Mouse (Mus musculus) intestine, embryonic 16.5 days (tissue): ENCODE data around the gene Rarres1. TPM values are rescaled to one million over a fixed set of nuclear protein-coding genes. Genes with fewer than 3 reads are reported as not detected.

Experiments
- ATAC-seq: fragments of 200-750 bp; cut with Nextera tagmentation; 2 replicates; pipeline ENCODE4 v1.8.0; 2017; ENCODE audit warnings: moderate TSS enrichment, moderate library complexity
- H3K27ac ChIP-seq: fragments of 300-500 bp; sonication (generic); 2 replicates; pipeline ENCODE4 v1.5.1; 2014; ENCODE audit warnings: mild to moderate bottlenecking, low read length
- H3K27me3 ChIP-seq: fragments of 300-500 bp; sonication (generic); replicated peaks from 2 replicates; pipeline ENCODE4 v1.6.1; 2014; ENCODE audit warnings: low read length, control low read depth, mixed read lengths; ENCODE audit not compliant: control insufficient read depth, insufficient read depth
- H3K36me3 ChIP-seq: fragments of 300-500 bp; sonication (generic); 2 replicates; pipeline ENCODE4 v1.6.1; 2014; ENCODE audit warnings: low read length, control low read depth; ENCODE audit not compliant: control insufficient read depth, insufficient read depth
- H3K4me1 ChIP-seq: fragments of 300-500 bp; sonication (generic); 2 replicates; pipeline ENCODE4 v1.6.1; 2014; ENCODE audit warnings: low read length, control low read depth, mixed read lengths; ENCODE audit not compliant: control insufficient read depth, insufficient read depth
- H3K4me2 ChIP-seq: fragments of 300-500 bp; sonication (generic); 2 replicates; pipeline ENCODE4 v1.6.1; 2014; ENCODE audit warnings: low read depth, low read length, control low read depth
- H3K4me3 ChIP-seq: fragments of 300-500 bp; sonication (generic); 2 replicates; pipeline ENCODE4 v1.5.1; 2014; ENCODE audit warnings: mild to moderate bottlenecking, low read length
- H3K9ac ChIP-seq: fragments of 300-500 bp; sonication (generic); 2 replicates; pipeline ENCODE4 v1.6.1; 2014; ENCODE audit warnings: low read depth, low read length
- H3K9me3 ChIP-seq: fragments of 300-500 bp; sonication (generic); 2 replicates; pipeline ENCODE4 v1.6.1; 2016; ENCODE audit warnings: low read length, control low read depth; ENCODE audit not compliant: control insufficient read depth
- WGBS: fragments of 180-500 bp; shearing (Covaris S2); extraction: QIAGEN DNeasy Blood & Tissue Kit; methylation state at CpG from one replicate; pipeline ENCODE4 v1.1.7; 2014; 5-methylcytosine and 5-hydroxymethylcytosine counted together
- polyA plus RNA-seq: library from polyadenylated mRNA; unstranded; fragments of >200 nt; fragmentation: Nextera tagmentation; extraction: Ambion mirVana; gene quantifications from 2 replicates; pipeline ENCODE4 v1.2.1, GENCODE M21; 2015

The Rarres1 gene
- polyA plus RNA-seq, 1 experiment from 2014 or later: 1.3 TPM

DNA sequence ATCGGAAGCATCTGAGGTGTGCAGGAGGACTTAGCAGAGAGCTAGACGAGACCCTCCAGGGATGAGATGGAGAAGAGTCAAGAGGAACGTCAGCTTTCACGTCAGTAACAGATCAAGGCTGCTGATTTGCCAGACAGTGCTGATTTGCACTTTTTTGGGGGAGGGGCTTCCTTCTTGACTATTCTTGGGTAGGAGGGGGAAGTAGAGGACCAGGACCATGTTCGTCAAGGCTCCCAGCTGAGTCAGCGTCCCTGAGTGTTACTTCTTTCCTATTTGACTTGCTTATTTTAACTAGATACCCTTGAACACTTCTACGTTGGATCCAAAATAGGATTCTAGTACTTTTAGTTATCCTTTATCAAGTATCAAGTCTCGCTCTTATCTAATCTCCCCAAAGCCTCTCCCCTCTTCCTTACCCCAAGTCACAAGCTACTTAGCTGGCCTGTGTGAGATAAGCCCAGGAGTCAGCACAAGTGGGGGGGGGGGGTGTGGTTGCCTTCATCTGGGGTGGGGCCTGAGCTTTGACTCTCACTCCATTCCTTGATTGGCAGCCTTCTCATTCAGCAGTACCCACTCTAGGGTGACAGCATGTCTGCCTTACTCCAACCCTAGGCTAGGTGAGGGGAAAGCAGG lies 16.4 kb downstream of the Rarres1 start:
- no peak for ATAC-seq
- WGBS: 90% methylated on average over 8 of the region's 8 CpGs
- H3K4me2 ChIP-seq: no peak overlapping the region

DNA sequence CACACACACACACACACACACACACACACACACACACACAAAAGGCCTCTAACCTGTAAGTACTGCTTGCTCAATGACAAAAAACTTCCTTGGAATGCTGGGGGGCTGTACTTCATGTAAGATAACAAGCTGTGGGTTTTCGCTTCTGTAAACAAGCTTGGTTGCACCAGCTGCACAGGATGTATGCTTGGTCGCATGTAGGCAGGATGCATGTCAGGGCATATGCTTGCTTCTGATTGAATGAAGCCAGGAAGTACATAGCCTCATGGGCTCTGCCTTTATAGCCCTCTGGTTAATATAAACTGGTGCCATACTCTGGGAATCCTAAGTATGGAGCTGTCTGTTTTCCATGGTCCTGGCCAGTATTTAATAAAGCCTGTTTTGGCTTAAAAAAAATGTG lies 17.3 kb downstream of the Rarres1 start:
- no peaks in the 10 kb centered on the region; the same call in 1 of the 2 replicates for H3K9me3 ChIP-seq
- no peak overlapping the region for H3K9ac ChIP-seq
- no peaks in the 10 kb centered on the region for H3K36me3 ChIP-seq
- WGBS: 68% methylated on average over 2 of the region's 2 CpGs
- no peaks in the 10 kb centered on the region for H3K4me1 ChIP-seq
- H3K4me2 ChIP-seq: no peak overlapping the region
- no peak overlapping the region for H3K4me3 ChIP-seq
- H3K27me3 ChIP-seq: no peaks in the 10 kb centered on the region
- no peak for ATAC-seq
- H3K27ac ChIP-seq: no peak overlapping the region

More for the DNA sequence above, 16.4 kb downstream of the Rarres1 start:
- H3K9ac ChIP-seq: no peak overlapping the region
- no peaks in the 10 kb centered on the region for H3K36me3 ChIP-seq
- no peak overlapping the region for H3K4me3 ChIP-seq
- no peak overlapping the region for H3K27ac ChIP-seq
- no peaks in the 10 kb centered on the region for H3K4me1 ChIP-seq
- H3K9me3 ChIP-seq: no peaks in the 10 kb centered on the region; the same call in 1 of the 2 replicates
- H3K27me3 ChIP-seq: no peaks in the 10 kb centered on the region

DNA sequence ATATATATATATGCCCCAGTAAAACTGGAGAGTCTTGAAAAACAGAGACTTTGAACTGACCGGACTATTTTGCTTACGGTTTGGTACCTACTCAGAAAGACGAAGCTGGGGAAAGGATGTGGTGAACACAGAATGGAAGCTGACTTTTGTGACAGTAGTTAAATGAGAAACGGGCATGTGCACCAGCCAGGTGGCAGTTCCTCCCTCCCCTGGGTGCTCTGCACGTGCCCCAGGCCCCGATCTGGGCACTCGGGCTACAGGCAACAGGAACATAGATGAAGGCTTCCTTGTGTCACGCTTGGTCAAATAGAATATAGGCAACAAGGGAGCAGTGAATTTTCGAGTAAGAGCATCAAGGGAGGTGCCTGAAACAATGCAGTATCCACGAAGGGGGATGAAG lies 19.0 kb downstream of the Rarres1 start:
- no peak overlapping the region for H3K4me2 ChIP-seq
- no peak for ATAC-seq
- H3K27ac ChIP-seq: no peak overlapping the region
- H3K27me3 ChIP-seq: no peaks in the 10 kb centered on the region
- H3K9me3 ChIP-seq: no peaks in the 10 kb centered on the region; the same call in 1 of the 2 replicates
- H3K4me3 ChIP-seq: no peak overlapping the region
- 87% methylated on average over 10 of the region's 10 CpGs for WGBS
- no peaks in the 10 kb centered on the region for H3K4me1 ChIP-seq
- no peaks in the 10 kb centered on the region for H3K36me3 ChIP-seq
- H3K9ac ChIP-seq: no peak overlapping the region

DNA sequence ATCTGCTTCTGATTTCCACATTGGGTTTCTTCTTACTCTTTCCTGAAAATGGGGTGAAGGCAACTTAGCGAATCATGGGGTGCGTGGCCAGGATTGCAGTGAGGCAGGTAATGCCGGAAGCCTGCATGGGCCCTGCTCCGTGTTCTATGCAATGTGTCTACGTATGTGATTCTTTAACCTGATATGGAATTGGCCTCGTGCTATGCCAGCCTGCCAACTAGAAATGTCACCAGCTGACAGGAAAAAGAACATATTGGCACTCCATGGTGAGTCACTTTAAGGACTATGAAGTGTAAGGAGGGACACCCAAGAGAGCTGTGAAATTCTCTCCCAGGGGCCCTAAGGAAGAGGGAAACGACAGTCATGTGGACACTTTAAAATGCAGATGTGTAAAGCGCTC lies 22.2 kb downstream of the Rarres1 start:
- Histone ChIP-seq H3K36me3 (no peaks in the 10 kb centered on the region), H3K4me2 (no peak overlapping the region), H3K4me1 (no peaks in the 10 kb centered on the region), H3K27ac (no peak overlapping the region), H3K9me3 (no peaks in the 10 kb centered on the region), H3K9ac (no peak overlapping the region), H3K27me3 (no peaks in the 10 kb centered on the region), H3K4me3 (no peak overlapping the region)
- WGBS: 86% methylated on average over 8 of the region's 8 CpGs
- ATAC-seq: no peak

DNA sequence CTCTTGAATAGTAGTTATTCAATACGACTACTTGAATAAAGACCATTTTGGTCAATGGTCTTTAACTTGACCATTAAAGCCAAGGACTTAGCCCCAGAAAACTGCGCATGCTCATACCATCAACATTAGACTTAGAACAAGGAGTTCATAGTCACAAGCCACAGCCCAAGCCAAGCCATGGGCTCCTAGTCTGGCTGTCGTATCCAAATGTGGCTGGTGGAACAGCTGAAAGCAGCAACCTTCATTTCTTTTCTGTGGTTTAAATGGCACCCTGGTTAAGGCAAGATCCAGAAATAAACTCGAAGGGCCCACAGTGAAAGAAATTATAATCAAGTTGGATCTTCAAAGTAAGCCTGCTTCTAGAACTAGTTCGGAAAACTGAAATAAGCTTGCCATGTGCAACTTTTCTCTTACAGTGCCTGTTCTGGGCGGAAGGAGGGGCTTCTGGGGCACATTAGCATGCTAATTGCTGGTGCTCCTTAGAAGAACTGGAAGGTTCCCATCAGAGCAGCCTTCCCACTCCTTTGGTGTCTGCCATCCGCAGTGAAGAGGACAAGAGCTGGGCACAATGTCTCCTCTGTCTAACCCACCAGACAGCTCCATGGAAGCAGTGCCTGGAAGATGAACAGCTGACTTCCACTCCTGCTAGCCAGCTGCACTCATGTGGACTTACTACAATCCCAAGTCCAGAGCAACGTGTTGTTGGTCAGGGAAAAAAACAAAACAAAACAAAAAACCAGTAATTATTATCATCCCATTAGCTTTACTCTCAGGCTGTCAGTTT lies 23.0 kb downstream of the Rarres1 start:
- no peak for ATAC-seq
- WGBS: 83% methylated on average over 8 of the region's 8 CpGs
- H3K27ac ChIP-seq: no peak overlapping the region
- no peak overlapping the region for H3K4me2 ChIP-seq
- H3K9ac ChIP-seq: no peak overlapping the region
- H3K4me3 ChIP-seq: no peak overlapping the region
- H3K27me3 ChIP-seq: no peaks in the 10 kb centered on the region
- no peaks in the 10 kb centered on the region for H3K4me1 ChIP-seq
- H3K36me3 ChIP-seq: no peaks in the 10 kb centered on the region
- no peaks in the 10 kb centered on the region for H3K9me3 ChIP-seq

DNA sequence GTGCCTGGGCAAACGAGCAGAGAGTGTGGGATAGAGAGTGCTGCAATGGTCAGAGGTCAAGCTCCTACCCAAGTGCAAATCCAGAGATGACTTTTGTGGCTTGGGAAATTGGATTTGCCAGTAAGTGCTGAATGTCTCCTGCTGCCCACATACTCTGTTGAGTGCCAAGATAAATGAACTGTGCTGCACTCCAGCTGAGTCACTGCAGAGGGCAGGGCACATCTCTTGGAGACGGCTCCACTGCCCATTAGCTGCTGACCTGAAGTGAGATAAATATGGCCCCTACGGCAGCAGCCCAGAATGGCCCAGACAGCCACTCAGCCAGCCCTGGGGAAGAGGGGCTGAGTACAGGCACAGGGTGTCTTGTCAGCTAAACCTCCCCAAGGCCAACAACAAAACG lies 25.2 kb downstream of the Rarres1 start:
- WGBS: 35% methylated on average over 4 of the region's 4 CpGs
- ATAC-seq: no peak

DNA sequence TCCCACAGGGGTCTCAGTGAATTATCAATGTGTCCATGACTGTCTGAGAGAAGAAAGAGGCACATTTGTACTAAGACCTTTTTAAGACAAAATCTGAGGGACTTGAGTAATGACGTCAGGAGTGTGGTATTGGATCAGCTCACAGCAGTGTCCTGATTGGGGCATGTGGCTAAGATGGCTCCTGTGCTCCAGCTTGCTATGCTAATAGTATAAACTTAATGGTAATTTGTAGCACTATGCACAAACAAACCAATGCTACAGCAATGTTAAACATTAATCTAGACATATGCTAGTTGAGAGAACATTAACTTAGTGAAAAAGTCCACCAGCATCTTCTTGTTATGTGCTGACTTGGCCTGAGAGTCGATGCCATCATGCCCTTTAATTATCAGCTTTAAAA lies 30.1 kb downstream of the Rarres1 start:
- WGBS: 84% methylated on average over 2 of the region's 2 CpGs
- no peak for ATAC-seq
- Histone ChIP-seq H3K4me3 (no peak overlapping the region), H3K27me3 (no peaks in the 10 kb centered on the region), H3K9me3 (no peaks in the 10 kb centered on the region), H3K4me2 (no peak overlapping the region), H3K36me3 (no peaks in the 10 kb centered on the region), H3K27ac (no peak overlapping the region), H3K4me1 (no peaks in the 10 kb centered on the region), H3K9ac (no peak overlapping the region)

More for the DNA sequence above, 25.2 kb downstream of the Rarres1 start:
- Histone ChIP-seq H3K27me3 (no peaks in the 10 kb centered on the region), H3K4me1 (no peaks in the 10 kb centered on the region), H3K9ac (no peak overlapping the region), H3K4me2 (no peak overlapping the region), H3K9me3 (no peaks in the 10 kb centered on the region), H3K4me3 (no peak overlapping the region), H3K27ac (no peak overlapping the region), H3K36me3 (no peaks in the 10 kb centered on the region)

DNA sequence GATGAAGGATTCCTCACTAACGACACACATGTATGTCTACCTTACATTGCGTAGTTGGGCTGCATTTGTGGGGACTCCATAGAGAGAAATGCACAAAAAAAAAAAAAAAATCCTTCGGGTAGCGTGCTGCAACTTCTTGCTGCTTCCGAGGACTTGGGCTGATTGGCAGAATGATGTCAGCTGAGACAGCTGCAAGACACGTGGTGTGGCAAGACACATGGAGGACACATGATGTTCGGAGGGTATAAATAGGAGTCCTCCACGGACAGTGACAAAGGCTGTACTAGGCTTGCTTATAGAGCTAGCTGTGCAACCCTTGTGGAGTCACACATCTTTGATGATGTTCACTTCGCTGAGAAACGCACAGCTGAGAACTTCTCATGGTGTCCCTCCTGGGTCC lies 32.9 kb downstream of the Rarres1 start:
- no peaks in the 10 kb centered on the region for H3K9me3 ChIP-seq
- H3K4me2 ChIP-seq: no peak overlapping the region
- no peak for ATAC-seq
- no peak overlapping the region for H3K9ac ChIP-seq
- 0 out of 2 replicates have a peak, but pooled peaks cover 2% of the 10 kb centered on the region for H3K36me3 ChIP-seq
- H3K4me1 ChIP-seq: no peaks in the 10 kb centered on the region
- no peak overlapping the region for H3K27ac ChIP-seq
- 96% methylated on average over 10 of the region's 10 CpGs for WGBS
- H3K27me3 ChIP-seq: no peaks in the 10 kb centered on the region
- no peak overlapping the region for H3K4me3 ChIP-seq

DNA sequence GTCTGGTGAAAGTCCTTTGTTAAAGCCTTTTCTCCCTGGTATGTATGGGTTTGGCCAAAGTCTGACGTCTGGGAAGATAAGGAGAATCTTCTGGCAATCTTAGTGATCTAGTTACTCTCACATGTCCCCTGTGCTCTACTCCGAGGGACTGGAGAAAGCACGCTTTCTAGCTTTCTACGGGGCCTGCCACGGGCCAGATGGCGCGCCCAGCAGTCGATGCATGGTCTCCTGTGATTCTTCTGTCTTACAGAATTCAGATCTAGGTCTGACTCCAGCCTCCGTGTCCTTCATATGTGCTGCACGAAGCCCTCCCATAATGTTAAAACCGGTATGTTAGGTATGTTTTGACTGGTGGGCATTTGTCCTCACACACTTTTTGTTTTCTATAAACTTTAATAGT lies 35.5 kb downstream of the Rarres1 start:
- no peak for ATAC-seq
- 92% methylated on average over 11 of the region's 11 CpGs for WGBS

More for the DNA sequence above, 35.5 kb downstream of the Rarres1 start:
- no peak overlapping the region for H3K4me2 ChIP-seq
- no peak overlapping the region for H3K4me3 ChIP-seq
- no peaks in the 10 kb centered on the region for H3K4me1 ChIP-seq
- no peak overlapping the region for H3K27ac ChIP-seq
- H3K27me3 ChIP-seq: no peaks in the 10 kb centered on the region
- H3K9ac ChIP-seq: no peak overlapping the region
- 0 out of 2 replicates have a peak, but pooled peaks cover 2% of the 10 kb centered on the region for H3K36me3 ChIP-seq
- H3K9me3 ChIP-seq: no peaks in the 10 kb centered on the region
